Mouse (Mus musculus): ENCODE data around the gene Ms4a3.

The Ms4a3 gene

GRCm38 (mm10) chr19:11640732-11641131 lies at the start of gene Ms4a3:
TSS of gene Ms4a3 (minus strand) at chr19:11640851.
- DNase-seq = no peak

DNA sequence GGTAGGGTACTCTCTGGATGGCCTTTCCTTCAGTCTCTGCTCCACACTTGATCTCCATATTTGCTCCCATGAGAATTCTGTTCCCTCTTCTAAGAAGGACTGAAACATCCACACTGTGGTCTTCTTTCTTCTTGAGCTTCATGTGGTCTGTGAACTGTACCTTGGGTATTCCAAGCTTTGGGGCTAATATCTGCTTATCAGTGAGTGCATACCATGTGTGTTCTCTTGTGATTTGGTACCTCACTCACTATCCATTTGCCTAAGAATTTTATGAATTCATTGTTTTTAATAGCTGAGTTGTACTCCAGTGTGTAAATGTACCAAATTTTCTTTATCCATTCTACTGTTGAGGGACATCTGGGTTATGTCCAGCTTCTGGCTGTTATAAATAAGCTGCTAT lies 20.9 kb upstream of the Ms4a3 start:
- DNase-seq = no peak

DNA sequence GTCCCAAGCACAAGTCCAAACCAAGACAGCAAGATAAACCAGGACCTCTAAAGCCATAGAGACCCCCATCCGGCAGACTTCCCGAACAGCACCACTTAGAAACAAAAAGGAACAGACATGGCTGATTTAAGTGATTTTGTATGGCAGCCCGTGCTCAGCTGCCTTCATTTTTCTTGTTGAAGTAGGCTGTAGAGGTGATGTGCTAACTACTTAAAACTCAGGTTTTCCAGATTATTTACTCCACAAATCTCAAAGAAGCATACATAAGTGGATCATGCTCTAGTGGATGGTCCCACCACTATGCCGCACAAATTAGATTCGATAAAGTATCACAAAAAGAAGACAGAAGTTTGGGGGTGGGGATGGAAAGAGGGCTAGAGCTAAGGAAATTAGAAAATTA lies 19.8 kb upstream of the Ms4a3 start, which contains the start of gene Oosp2:
TSS of gene Oosp2 (minus strand) at position 101 of the 400 bp plus-strand sequence.
- no peak for DNase-seq

GRCm38 (mm10) chr19:11659142-11659541 lies 18.5 kb upstream of the Ms4a3 start:
- DNase-seq = no peak

DNA sequence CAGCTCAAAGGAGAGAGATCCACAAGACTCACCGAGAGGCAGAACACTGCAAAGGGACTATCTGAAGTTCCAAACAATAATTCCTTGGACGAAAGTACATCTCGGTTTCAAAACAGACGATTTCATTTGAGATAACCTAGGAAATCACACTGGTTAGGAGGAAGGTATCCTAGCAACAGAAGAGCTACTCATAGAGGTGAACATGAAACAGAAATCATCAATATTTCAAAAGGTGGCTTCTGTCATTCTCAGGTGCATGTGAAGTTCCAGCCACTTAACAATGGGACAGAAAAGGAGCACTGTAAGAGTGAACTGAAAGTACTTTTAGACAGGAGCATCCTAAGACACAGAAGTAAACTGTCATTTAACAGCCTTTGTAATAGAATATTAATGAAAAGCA lies 8.9 kb upstream of the Ms4a3 start:
- no peak for DNase-seq

- DNase-seq = no peak
Observed at GRCm38 (mm10) chr19:11646166-11646565, 5.5 kb upstream of the Ms4a3 start.

- no peak for DNase-seq
Observed at GRCm38 (mm10) chr19:11639038-11639437, 1.6 kb downstream of the Ms4a3 start.

DNA sequence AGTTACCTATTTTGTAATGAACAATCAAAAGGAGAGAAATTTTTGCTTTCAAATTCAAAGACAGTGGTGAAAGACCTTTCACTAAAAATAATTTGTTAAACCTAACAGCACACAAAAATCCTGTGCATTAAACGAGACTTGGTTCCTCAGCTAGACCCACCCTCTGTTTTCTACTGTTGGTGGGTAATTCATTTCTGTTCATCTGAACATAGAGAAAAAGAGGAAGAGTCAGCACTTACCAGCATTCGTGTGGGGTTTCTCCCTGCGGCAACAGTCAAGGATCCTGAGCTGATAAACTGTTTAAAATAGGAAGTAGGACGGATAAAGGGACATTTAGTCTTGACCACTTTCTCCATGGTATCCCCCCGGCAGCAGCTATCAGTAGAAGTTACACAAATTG lies 5.1 kb downstream of the Ms4a3 start:
- no peak for DNase-seq

DNA sequence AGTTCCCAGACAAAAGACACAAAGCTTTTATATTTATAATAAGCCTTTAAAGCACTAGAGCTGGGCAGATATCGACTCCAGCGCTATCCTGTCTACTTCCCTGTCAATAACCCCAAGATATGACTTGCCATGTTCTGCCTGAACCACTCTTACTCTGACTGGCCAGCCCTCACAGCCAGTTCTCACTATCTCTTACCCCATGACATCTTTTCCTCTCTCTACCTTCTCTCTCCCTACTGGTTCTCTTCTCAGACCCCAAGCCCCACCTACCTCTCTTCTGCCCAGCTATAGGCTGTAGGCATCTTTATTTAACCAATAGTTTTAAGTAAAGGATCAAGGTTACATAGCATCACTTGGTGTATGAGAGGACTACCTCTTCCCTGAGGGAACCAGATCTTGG lies 6.3 kb downstream of the Ms4a3 start:
- DNase-seq = no peak

DNA sequence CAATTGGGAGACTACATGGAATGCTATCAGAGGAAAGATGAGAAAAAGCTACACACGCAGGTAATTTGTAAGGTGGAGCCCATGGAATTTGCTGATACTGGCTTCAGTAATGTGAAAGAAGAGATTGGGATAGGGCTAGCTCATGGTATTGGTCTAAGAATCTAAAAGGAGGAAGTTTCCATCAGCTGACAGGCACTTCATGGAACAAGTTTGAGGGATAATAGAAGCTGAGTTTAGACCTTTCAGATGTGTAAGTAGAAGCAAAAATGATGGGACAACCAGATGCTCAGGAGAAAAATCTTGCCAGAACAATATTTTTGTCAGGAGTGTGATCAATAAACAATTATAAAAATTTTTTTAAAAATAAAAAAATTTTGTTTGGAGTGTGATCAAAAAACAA lies 6.9 kb downstream of the Ms4a3 start:
- no peak for DNase-seq

GRCm38 (mm10) chr19:11625231-11625630 lies 15.4 kb downstream of the Ms4a3 start:
- DNase-seq = no peak

DNA sequence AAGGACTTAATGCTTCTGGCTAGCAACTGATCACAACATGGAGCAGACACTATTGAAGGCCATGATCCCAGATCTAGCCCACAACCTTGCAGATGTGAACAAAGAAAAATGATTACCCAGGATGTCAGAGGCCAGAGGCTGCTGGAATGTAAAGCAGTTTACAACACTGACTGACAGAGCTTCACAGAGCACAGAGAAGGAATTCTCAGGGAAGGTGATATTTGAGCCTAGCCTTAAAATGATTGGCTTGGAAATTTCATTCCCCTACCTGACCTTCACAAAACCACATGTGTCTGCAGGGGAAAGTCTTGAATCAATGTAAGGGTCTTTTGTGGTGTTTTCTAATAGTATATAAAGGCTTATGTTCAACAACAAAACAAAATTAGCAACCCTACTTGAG lies 15.9 kb downstream of the Ms4a3 start:
- DNase-seq = no peak

- no peak for DNase-seq
Observed at GRCm38 (mm10) chr19:11623551-11623950, 17.1 kb downstream of the Ms4a3 start, which contains the start of gene Ms4a2. TSS of gene Ms4a2 (minus strand) at chr19:11623719.

- no peak for DNase-seq
Observed at GRCm38 (mm10) chr19:11617983-11618382, 22.7 kb downstream of the Ms4a3 start.

- DNase-seq = no peak
Observed at GRCm38 (mm10) chr19:11614805-11615204, 25.8 kb downstream of the Ms4a3 start.

- DNase-seq = no peak
Observed at GRCm38 (mm10) chr19:11613776-11614443, 26.7 kb downstream of the Ms4a3 start.

- DNase-seq = no peak
Observed at GRCm38 (mm10) chr19:11613084-11613483, 27.6 kb downstream of the Ms4a3 start.

DNA sequence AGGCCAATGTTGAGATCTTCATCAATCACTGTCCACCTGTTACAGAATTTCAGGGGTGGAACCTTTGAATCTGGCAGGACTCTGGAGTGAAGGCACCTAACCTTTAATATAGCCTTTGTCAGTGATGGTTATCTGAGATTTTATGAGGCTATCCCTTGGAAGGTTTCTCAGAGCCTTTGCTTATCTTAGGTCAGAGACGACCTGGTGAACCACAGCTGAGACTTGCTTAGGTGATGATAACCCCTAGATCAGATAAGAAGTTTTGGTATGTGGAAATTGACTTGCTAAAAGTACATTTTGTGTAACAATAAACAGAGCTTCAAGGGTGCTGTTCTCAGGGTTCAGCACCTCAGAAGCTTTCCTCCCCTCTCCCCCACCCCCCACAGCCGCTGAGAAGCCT lies 28.4 kb downstream of the Ms4a3 start:
- no peak for DNase-seq

- peak in 1 of 2 experiments; percentile 5 for DNase-seq
Observed at GRCm38 (mm10) chr19:11611541-11611945, 29.1 kb downstream of the Ms4a3 start.

GRCm38 (mm10) chr19:11608172-11608571 lies 32.5 kb downstream of the Ms4a3 start:
- DNase-seq = peak; percentile 4 to 13

DNA sequence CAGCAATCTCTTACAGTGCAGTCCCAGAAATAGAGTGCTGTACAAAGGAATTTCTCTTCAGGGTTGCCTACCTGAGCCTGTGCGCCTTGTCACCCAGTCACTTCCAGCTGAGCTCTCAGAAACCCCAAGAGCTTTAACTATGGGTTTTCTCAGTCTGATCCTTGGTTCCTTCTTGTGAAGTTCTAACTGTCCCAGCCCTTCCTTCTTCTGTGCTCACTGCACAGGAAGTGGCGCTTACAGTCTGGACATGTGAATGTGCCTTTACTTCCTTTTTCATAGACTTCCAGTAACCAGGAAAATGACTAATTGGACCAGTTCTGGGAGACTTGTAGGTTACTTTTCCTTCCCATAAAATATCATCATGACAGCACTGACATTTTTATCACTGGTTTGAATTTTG lies 36.0 kb downstream of the Ms4a3 start, which contains the start of gene Ms4a6d:
TSS of gene Ms4a6d (minus strand) at position 247 of the 400 bp plus-strand sequence.
- no peak for DNase-seq

- DNase-seq = peak in 1 of 2 experiments; percentile 1
Observed at GRCm38 (mm10) chr19:11602026-11602425, 38.6 kb downstream of the Ms4a3 start.

DNA sequence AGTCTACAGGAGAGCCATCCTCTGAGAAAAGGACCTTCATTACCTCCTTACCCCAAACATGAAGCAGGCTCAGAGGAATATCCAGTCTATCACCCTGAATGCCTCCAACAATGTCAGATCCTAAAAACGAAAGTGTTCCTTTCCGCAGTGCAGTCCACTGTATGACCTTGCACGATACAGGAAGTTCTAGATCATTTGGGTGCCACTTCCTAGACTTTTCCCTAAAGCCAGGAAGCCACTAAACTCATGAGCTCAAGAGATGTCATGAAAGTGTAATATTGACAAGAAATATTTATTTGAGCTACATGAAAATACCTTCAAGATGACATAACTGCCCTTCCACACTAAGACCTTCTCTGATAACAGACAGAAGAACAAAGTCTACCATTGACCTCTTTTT lies 39.3 kb downstream of the Ms4a3 start:
- no peak for DNase-seq

- DNase-seq = no peak
Observed at GRCm38 (mm10) chr19:11589891-11590449, 50.7 kb downstream of the Ms4a3 start.

GRCm38 (mm10) chr19:11589205-11589604 lies 51.4 kb downstream of the Ms4a3 start:
- DNase-seq = no peak

Data from cerebellum, adult 18-20 months (tissue).